Mouse (Mus musculus) kidney, adult 2 months (tissue): ENCODE results near the gene Atg9a.

ENCODE experiments used
- CTCF ChIP-seq: fragments of 200-500 bp; conservative IDR thresholded peaks from 2 replicates; pipeline ENCODE4 v1.5.1; 2011; ENCODE audit warnings: low read depth, mild to moderate bottlenecking, control low read depth, low read length, moderate library complexity, mixed read lengths; ENCODE audit not compliant: insufficient read depth, insufficient read length
- POLR2A ChIP-seq: fragments of 200-500 bp; IDR thresholded peaks from one replicate; pipeline ENCODE4 v1.6.1; 2011; ENCODE audit warnings: low read depth, low read length, control low read depth

GRCm38 (mm10) chr1:75159540-75160255, 32.3 kb downstream of the Atg9a start:
- TF ChIP-seq CTCF: no peak
- no peak for TF ChIP-seq POLR2A
